Mouse (Mus musculus): ENCODE data around the gene Taar7e. TPM values are rescaled to one million over a fixed set of nuclear protein-coding genes. Genes with fewer than 3 reads are reported as not detected.

Taar7e gene
- polyA plus RNA-seq (2015; fragmentation: Nextera tagmentation; extraction: Ambion mirVana) = not detected in 2 replicates

GRCm38 (mm10) chr10:24037314-24037713, at the start of gene Taar7e:
TSS of gene Taar7e (plus strand) at chr10:24037614.
- H3K4me1 ChIP-seq (ENCODE audit: insufficient read depth) = no peaks in the 10 kb centered on the region

GRCm38 (mm10) chr10:23993381-23993780, 44.0 kb upstream of the Taar7e start, which contains the start of gene Taar7a:
TSS of gene Taar7a (minus strand) at chr10:23993481.
- Histone ChIP-seq H3K9ac (replicated peaks) (no peak within 1 kb of the TSS), H3K4me3 (ENCODE audit: low read depth, low read length) (no peak within 1 kb of the TSS), H3K27me3 (ENCODE audit: insufficient read depth, low read length) (no peaks in the 10 kb centered on the region), H3K4me1 (ENCODE audit: insufficient read depth) (0 out of 2 replicates have a peak, but pooled peaks cover 1% of the 10 kb centered on the region), H3K4me2 (ENCODE audit: low read depth, low read length) (no peak within 1 kb of the TSS), H3K36me3 (replicated peaks; ENCODE audit: insufficient read depth, low read length) (no peaks in the 10 kb centered on the region), H3K9me3 (ENCODE audit: low read length) (no peaks in the 10 kb centered on the region), H3K27ac (ENCODE audit: low read depth) (no peak within 1 kb of the TSS)
- ATAC-seq = no peak
- no peak for DNase-seq
- 74% methylated on average over 3 of the region's 3 CpGs for WGBS (ENCODE audit: insufficient replicate concordance)
- TF ChIP-seq CTCF (IDR thresholded peaks at IDR 0.05; ENCODE audit: low read depth) (no peak), EP300 (IDR thresholded peaks at IDR 0.05; ENCODE audit: low read depth) (no peak)

More at GRCm38 (mm10) chr10:24037314-24037713, at the start of gene Taar7e:
- Histone ChIP-seq H3K9ac (replicated peaks) (no peak within 1 kb of the TSS), H3K27ac (ENCODE audit: low read depth) (no peak within 1 kb of the TSS), H3K4me2 (ENCODE audit: low read depth, low read length) (no peak within 1 kb of the TSS), H3K9me3 (ENCODE audit: low read length) (no peaks in the 10 kb centered on the region), H3K4me3 (ENCODE audit: low read depth, low read length) (no peak within 1 kb of the TSS), H3K36me3 (replicated peaks; ENCODE audit: insufficient read depth, low read length) (no peaks in the 10 kb centered on the region), H3K27me3 (ENCODE audit: insufficient read depth, low read length) (no peaks in the 10 kb centered on the region)
- ATAC-seq = no peak
- WGBS (ENCODE audit: insufficient replicate concordance) = 88% methylated on average over 2 of the region's 2 CpGs
- no peak for DNase-seq
- TF ChIP-seq EP300 (IDR thresholded peaks at IDR 0.05; ENCODE audit: low read depth) = no peak
- no peak for TF ChIP-seq CTCF (IDR thresholded peaks at IDR 0.05; ENCODE audit: low read depth)

GRCm38 (mm10) chr10:23999639-24000038, 37.8 kb upstream of the Taar7e start, which contains the start of gene Taar7b:
TSS of gene Taar7b (plus strand) at chr10:23999939.
- Histone ChIP-seq H3K9me3 (ENCODE audit: low read length) (no peaks in the 10 kb centered on the region), H3K4me3 (ENCODE audit: low read depth, low read length) (no peak within 1 kb of the TSS), H3K4me2 (ENCODE audit: low read depth, low read length) (no peak within 1 kb of the TSS), H3K27ac (ENCODE audit: low read depth) (no peak within 1 kb of the TSS), H3K36me3 (replicated peaks; ENCODE audit: insufficient read depth, low read length) (no peaks in the 10 kb centered on the region), H3K9ac (replicated peaks) (no peak within 1 kb of the TSS), H3K27me3 (ENCODE audit: insufficient read depth, low read length) (no peaks in the 10 kb centered on the region), H3K4me1 (ENCODE audit: insufficient read depth) (no peaks in the 10 kb centered on the region)
- no peak for DNase-seq
- TF ChIP-seq CTCF (IDR thresholded peaks at IDR 0.05; ENCODE audit: low read depth) (no peak), EP300 (IDR thresholded peaks at IDR 0.05; ENCODE audit: low read depth) (no peak)
- ATAC-seq = no peak
- WGBS (ENCODE audit: insufficient replicate concordance) = 74% methylated on average over 1 of the region's 1 CpGs

- H3K36me3 ChIP-seq (replicated peaks; ENCODE audit: insufficient read depth, low read length) = no peaks in the 10 kb centered on the region
- H3K4me1 ChIP-seq (ENCODE audit: insufficient read depth) = no peaks in the 10 kb centered on the region
- no peak for ATAC-seq
- H3K9ac ChIP-seq (replicated peaks) = no peak overlapping the region
- no peak for TF ChIP-seq EP300 (IDR thresholded peaks at IDR 0.05; ENCODE audit: low read depth)
- TF ChIP-seq CTCF (IDR thresholded peaks at IDR 0.05; ENCODE audit: low read depth) = no peak
- H3K9me3 ChIP-seq (ENCODE audit: low read length) = no peaks in the 10 kb centered on the region
- DNase-seq = no peak
- H3K27me3 ChIP-seq (ENCODE audit: insufficient read depth, low read length) = no peaks in the 10 kb centered on the region
- no peak overlapping the region for H3K4me3 ChIP-seq (ENCODE audit: low read depth, low read length)
- H3K4me2 ChIP-seq (ENCODE audit: low read depth, low read length) = no peak overlapping the region
- H3K27ac ChIP-seq (ENCODE audit: low read depth) = no peak overlapping the region
- WGBS (ENCODE audit: insufficient replicate concordance) = 67% methylated on average over 1 of the region's 1 CpGs
These were observed 31.0 kb upstream of the Taar7e start for GRCm38 (mm10) chr10:24006442-24006841.

- Histone ChIP-seq H3K9me3 (ENCODE audit: low read length) (no peaks in the 10 kb centered on the region), H3K4me2 (ENCODE audit: low read depth, low read length) (no peak overlapping the region), H3K9ac (replicated peaks) (no peak overlapping the region), H3K4me3 (ENCODE audit: low read depth, low read length) (no peak overlapping the region), H3K27ac (ENCODE audit: low read depth) (no peak overlapping the region), H3K27me3 (ENCODE audit: insufficient read depth, low read length) (no peaks in the 10 kb centered on the region), H3K36me3 (replicated peaks; ENCODE audit: insufficient read depth, low read length) (no peaks in the 10 kb centered on the region), H3K4me1 (ENCODE audit: insufficient read depth) (no peaks in the 10 kb centered on the region)
- DNase-seq (no peak), ATAC-seq (no peak)
- 40% methylated on average over 2 of the region's 2 CpGs for WGBS (ENCODE audit: insufficient replicate concordance)
- TF ChIP-seq EP300 (IDR thresholded peaks at IDR 0.05; ENCODE audit: low read depth) = peak; percentile 28; the same call in 1 of the 2 replicates
- no peak for TF ChIP-seq CTCF (IDR thresholded peaks at IDR 0.05; ENCODE audit: low read depth)
These were observed 30.4 kb upstream of the Taar7e start for GRCm38 (mm10) chr10:24007034-24007433.

- Histone ChIP-seq H3K4me3 (ENCODE audit: low read depth, low read length) (no peak overlapping the region), H3K27me3 (ENCODE audit: insufficient read depth, low read length) (no peaks in the 10 kb centered on the region), H3K4me1 (ENCODE audit: insufficient read depth) (no peaks in the 10 kb centered on the region), H3K36me3 (replicated peaks; ENCODE audit: insufficient read depth, low read length) (no peaks in the 10 kb centered on the region), H3K9ac (replicated peaks) (no peak overlapping the region), H3K27ac (ENCODE audit: low read depth) (no peak overlapping the region), H3K4me2 (ENCODE audit: low read depth, low read length) (no peak overlapping the region), H3K9me3 (ENCODE audit: low read length) (no peaks in the 10 kb centered on the region)
- TF ChIP-seq EP300 (IDR thresholded peaks at IDR 0.05; ENCODE audit: low read depth) (no peak), CTCF (IDR thresholded peaks at IDR 0.05; ENCODE audit: low read depth) (no peak)
- DNase-seq (no peak), ATAC-seq (no peak)
- 71% methylated on average over 1 of the region's 1 CpGs for WGBS (ENCODE audit: insufficient replicate concordance)
These were observed 29.3 kb upstream of the Taar7e start for GRCm38 (mm10) chr10:24008143-24008542.

- Histone ChIP-seq H3K9ac (replicated peaks) (no peak within 1 kb of the TSS), H3K36me3 (replicated peaks; ENCODE audit: insufficient read depth, low read length) (no peaks in the 10 kb centered on the region), H3K4me2 (ENCODE audit: low read depth, low read length) (no peak within 1 kb of the TSS), H3K9me3 (ENCODE audit: low read length) (no peaks in the 10 kb centered on the region), H3K4me1 (ENCODE audit: insufficient read depth) (no peaks in the 10 kb centered on the region), H3K27me3 (ENCODE audit: insufficient read depth, low read length) (no peaks in the 10 kb centered on the region), H3K4me3 (ENCODE audit: low read depth, low read length) (no peak within 1 kb of the TSS), H3K27ac (ENCODE audit: low read depth) (no peak within 1 kb of the TSS)
- TF ChIP-seq CTCF (IDR thresholded peaks at IDR 0.05; ENCODE audit: low read depth) = no peak
- TF ChIP-seq EP300 (IDR thresholded peaks at IDR 0.05; ENCODE audit: low read depth) = no peak
- ATAC-seq (no peak), DNase-seq (no peak)
These were observed 10.5 kb upstream of the Taar7e start, which contains the start of gene Taar7d for GRCm38 (mm10) chr10:24026922-24027321. TSS of gene Taar7d (plus strand) at chr10:24027222.

All from liver, postnatal 0 days (tissue).